Mouse (Mus musculus) mouse embryonic stem cell (cell line): ENCODE results near the gene Eif2d.

ENCODE experiments used
- in situ Hi-C, 2 experiments: fragments of 300-500 bp; cut with MboI; formaldehyde crosslinking; loops; 1 replicate in 1 of 2; 3 replicates in 1 of 2; pipeline ENCODE4 v1.14.3; 2019 to 2020; ENCODE audit warnings: low sequenced_read_pairs in 2 of 2, low pct_unique_long_range_greater_than_20kb in 1 of 2, mixed read lengths in 1 of 2; ENCODE audit not compliant: unreplicated experiment in 1 of 2

Eif2d gene

DNA sequence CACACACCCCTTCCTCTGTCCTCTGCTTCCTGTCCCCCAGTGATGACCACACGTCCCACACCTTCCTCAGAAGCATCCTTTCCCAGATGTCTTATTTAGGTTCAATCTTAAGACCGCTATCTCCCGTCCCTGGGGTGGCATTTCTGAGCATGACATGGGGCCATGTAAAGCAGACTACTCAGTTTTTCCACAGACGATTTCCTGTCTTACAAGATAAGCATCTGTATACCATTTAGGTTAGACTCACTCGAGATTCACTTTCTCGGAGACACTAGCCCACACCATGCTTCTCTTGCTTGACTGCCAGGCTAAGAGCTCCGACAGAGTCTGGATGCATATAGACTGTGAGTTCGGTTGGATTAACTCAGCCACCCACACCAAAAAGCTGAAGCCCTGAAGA is 51.5 kb downstream of the Eif2d start:
- in situ Hi-C loops = no loop called here

DNA sequence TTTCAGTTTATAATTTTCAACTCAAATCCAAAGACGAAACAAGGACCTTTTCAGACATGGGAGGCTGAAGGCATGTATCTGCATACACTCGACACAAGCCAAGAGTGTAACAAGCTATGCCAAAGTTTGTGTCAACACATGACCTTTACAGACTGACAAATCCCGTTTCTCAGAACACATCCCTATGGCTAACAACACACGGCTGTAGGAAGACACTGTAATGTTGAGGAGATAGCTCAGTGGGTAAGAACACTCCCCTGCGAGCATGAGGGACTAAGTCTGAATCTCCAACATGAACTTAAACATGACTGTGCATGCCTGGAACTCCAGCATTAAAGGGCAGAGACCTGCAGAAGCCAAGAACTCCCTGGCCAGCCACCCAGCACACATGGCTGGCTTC is 53.4 kb downstream of the Eif2d start:
- in situ Hi-C loops = no loop called here

DNA sequence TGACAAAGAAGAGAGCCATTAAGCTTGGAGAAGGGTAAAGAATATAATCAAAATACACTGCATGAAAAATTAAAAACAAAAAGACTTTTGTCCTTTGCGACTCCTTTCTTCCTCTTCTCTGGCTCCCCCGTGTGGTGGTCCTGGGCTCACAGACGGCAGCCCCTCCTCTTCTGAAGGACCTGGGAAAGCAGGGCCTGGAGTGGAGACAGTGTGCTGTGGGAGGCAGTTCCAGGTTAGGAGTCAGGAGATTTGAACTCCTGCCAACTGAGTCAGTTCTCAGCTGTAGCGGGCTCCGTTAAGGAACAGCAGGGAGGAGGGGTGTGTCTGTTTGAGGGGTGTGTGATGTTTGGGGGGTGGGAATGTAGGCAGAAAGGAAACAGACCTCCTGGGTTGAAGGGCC is 54.5 kb downstream of the Eif2d start:
- in situ Hi-C loops = no loop called here

DNA sequence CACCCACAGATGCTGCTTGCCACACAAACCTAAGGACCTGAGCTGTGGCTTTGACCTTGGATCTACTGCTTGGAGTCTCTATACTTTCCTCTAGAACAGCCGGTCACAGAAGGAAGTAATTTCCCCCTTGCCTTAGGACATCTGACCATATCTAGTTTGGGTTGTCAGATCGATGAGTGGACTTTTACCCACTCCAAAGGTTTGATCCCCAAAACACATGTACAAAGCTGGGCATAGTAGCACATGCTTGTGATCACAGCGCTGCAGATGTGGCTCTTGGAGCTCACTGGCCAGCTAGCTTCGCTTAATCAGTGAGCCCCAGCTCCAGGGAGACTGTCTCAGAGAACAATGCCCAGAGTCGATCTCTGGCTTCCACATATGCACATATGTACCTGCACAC is 55.1 kb downstream of the Eif2d start:
- in situ Hi-C loops = no loop called here

DNA sequence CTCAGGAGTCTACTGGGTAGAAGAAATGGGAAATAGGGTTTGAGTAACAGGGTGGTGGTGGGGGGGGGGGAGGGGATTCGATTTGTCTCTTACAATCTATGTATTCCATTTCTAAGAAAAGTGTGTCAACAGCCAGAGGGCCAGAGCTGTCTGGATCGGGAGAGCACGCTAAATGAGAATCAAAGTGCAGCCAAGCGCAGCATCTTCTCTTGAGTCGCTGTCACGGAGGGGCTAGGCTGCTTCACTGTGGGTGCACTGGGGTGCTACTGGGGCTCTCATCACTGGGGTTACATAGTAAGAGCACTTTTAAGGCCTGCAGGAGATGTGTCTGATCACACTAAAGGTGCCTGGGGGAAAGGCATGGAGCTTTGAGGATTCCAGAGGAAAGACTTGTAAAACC is 55.8 kb downstream of the Eif2d start:
- in situ Hi-C loops = no loop called here

GRCm38 (mm10) chr1:131209971-131210426 is 57.0 kb downstream of the Eif2d start:
- in situ Hi-C loops = no loop called here

DNA sequence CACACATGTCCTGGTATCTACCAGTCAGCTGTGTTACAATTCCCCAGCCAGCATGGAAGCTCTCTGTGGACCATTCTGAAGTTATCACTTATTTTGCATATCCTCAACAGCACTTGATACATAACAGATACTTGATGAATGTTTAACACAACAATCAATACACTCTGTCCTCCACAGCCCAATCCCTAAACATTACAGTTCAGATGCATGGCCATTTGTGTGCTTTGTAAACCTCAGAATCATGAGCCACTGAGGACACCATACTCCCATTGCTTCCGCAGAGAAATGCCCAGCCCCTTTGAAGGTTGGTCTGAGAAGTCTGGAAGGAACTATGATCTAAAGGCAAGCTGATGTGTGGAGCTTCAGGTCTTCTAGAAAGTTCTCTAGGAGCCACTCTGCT is 58.7 kb downstream of the Eif2d start:
- in situ Hi-C loops = no loop called here

DNA sequence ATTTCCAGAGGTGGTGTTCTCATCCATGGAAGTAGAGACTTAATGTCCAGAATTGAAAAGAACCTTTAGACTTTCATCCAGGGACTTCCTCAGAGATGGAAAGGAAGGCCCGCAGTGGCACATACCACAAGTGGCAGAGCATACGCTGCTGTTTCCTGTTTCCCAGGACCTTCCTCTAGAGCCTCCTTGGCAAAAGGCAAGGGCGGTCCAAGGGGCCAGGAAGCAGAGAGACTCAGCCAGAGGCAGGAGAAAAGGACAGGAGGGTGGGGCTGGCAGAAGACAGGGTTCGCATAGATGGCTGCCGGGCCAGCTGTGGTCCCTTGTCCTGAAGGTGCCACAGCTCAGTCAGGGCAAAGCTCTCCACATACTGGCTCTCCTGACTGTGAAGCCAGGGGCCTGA is 60.0 kb downstream of the Eif2d start:
- in situ Hi-C loops = no loop called here

- in situ Hi-C loops = no loop called here
Measured at GRCm38 (mm10) chr1:131213361-131213760, 60.4 kb downstream of the Eif2d start.

GRCm38 (mm10) chr1:131218933-131219332 is 66.0 kb downstream of the Eif2d start:
- in situ Hi-C loops = no loop called here

GRCm38 (mm10) chr1:131221822-131222590 is 69.0 kb downstream of the Eif2d start:
- in situ Hi-C loops = no loop called here

DNA sequence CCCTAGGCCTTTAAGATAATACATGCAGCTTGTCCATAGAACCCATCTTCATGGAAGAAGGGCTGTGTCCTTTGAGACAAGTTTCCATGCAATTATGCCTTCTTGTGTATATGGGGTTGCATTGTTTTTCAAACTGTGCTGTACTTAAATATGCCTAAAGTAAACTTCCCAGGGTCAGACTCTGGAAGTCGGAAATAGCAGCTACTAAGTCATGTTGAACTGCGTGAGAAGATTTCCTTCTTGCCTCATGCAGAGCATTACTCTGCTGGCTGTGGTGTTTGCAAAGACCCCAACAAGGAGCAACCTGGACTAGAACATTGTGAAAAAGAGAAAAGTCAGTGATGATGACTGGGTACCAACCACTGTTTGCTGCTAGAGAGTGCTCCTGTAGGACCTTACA is 70.4 kb downstream of the Eif2d start:
- in situ Hi-C loops = no loop called here

DNA sequence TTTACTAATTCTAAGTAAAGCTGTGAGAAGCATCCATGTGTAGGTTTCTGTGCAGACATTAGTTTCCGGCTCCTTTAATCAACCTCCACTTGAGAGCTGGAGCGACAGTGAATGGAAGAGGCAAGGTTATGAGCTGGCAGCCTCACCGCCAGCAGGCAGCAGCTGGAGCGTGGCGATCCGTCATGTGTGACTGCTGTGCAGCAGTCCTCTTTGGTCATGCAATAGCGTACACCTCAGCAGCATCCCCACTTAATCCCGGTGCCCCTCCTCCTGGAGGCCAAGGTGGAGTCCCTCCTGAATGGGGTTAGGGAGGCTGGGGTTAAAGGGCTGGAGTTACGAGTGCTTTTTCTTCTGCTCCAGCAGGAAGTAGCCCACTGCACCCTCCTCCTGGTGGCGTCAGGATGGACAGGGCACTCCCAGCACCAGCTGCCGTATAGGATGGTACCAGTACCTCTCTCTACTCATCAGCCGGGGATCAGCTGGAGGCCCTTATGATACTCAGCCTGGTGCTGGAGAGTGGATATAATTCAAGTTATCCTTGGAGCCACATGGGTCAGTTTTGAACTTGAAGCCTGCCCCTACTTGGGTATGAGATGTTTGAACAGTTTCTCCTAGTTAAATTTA is 72.0 kb downstream of the Eif2d start:
- in situ Hi-C loops = no loop called here

- in situ Hi-C loops = no loop called here
Measured at GRCm38 (mm10) chr1:131228225-131228624, 75.2 kb downstream of the Eif2d start.

DNA sequence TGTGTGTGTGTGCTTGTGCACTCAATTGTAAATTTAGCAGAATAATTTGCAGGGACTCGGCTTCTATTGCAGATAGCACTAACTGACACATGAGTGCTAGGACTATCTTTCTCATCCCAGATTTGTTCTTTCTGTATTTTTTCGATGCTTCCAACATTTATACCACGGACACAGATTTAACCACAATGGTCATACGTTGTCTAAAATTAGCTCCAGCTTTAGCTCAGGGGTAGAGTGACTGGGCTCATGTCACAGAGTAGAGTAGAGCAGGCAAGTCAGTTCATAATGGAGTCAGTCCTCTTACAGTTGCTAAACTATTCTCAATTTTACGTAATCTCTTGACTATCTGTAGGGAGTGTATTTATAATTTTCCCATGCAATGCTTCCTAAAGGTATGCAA is 75.7 kb downstream of the Eif2d start:
- in situ Hi-C loops = no loop called here

DNA sequence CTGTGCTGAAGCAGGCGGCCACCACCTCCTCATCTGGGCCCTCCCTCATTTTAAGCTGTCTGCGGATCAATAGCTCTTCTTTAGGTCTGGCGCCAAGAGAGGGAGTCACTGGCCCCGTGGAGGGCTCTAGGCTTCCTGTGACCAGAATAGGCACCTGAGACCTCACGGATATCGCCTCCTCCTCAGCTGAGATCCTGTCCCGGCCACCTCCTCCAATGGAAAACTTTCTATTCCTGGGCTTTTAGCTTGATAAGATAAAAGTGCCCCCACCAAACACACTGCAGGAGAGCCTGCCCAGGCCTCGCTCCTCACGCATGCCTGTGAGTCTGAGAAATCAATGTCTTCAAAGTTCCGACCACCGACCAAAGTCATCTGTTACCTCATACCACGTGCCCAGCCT is 80.5 kb downstream of the Eif2d start:
- in situ Hi-C loops = no loop called here

DNA sequence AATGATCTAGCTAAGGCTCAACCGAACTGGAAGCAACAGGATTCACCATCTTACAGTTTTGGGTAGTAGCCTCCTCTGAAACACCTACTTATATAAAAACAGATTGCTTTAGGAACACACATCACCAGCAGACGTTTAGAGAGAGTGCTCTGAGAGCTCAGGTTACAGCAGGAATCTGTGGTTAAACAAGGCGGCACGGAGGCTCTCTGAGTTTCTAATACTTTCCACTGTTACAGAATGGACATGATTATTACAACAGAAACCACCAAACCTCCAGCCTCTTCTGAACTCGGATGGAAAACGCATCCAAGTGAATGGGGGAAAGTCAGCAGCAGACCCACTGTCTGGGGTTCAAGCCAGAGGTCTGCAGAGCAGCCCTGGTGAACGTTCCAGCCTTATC is 83.1 kb downstream of the Eif2d start:
- in situ Hi-C loops = no loop called here
